Mouse (Mus musculus) cerebellum, postnatal 25 days (tissue): ENCODE results near the gene Eef1akmt1.

Source experiments
- DNase-seq, 2 experiments: peaks; one replicate each; pipeline ENCODE4 v3.0.0; 2021; ENCODE audit warnings: mixed read lengths in 2 of 2

Eef1akmt1 gene

GRCm38 (mm10) chr14:57546131-57546530, 25.3 kb downstream of the Eef1akmt1 start:
- no peak for DNase-seq

DNA sequence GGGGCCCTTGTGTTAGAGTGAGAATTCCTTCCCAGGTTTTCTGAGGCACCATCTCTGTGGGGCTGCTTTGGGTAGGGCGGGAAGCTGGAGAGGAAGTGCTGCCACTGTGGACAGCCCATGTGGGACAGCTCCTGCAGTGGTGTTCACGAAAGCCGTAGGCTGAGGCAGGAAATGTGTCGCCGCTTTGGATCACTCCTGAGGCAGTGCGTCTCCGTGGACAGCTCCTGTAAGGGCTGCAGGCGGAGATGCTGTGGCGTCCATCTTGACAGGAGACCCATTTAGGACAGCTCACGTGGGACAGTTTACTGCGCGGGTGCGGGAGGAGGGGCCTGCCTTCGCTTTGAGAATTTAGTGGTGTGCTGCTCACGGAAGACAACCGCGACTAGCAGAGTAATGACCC, 25.9 kb downstream of the Eef1akmt1 start:
- DNase-seq, result no peak

- no peak for DNase-seq
Measured at GRCm38 (mm10) chr14:57543420-57544039, 27.9 kb downstream of the Eef1akmt1 start.

DNA sequence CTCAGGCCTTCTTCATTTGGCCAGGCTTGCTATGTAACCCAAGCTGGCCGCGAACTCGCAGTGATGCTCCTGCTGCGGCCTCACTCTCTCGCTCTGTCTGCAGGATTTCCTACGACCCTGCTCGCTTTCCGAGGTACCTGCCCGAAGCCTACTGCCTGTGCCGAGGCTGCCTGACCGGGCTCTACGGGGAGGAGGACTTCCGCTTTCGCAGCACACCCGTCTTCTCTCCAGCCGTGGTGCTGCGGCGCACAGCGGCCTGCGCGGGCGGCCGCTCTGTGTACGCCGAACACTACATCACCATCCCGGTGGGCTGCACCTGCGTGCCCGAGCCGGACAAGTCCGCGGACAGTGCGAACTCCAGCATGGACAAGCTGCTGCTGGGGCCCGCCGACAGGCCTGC, 29.2 kb downstream of the Eef1akmt1 start:
- no peak for DNase-seq

DNA sequence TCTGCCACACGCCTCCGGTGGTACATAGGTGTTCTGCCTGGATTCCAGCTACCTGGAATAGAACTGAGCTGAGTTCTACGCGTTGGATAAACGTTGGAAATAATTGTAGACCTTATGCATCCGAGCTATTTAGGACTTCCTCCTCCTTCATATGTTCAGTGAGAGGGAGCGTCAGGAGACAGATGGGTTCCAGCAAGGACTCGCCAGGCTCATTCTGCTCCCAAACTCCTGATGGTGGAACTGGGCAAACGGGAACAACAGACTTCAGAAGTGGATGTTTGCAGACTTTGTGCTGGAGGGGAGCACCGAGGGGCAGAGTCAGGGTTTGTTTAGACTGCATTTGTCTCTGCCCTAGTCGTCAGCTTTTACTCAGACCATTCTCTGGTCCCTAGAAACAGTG, 30.7 kb downstream of the Eef1akmt1 start:
- peak; percentile 47 to 54 for DNase-seq

- no peak for DNase-seq
Measured at GRCm38 (mm10) chr14:57537261-57538015, 34.0 kb downstream of the Eef1akmt1 start.

- no peak for DNase-seq
Measured at GRCm38 (mm10) chr14:57536820-57537219, 34.6 kb downstream of the Eef1akmt1 start.

DNA sequence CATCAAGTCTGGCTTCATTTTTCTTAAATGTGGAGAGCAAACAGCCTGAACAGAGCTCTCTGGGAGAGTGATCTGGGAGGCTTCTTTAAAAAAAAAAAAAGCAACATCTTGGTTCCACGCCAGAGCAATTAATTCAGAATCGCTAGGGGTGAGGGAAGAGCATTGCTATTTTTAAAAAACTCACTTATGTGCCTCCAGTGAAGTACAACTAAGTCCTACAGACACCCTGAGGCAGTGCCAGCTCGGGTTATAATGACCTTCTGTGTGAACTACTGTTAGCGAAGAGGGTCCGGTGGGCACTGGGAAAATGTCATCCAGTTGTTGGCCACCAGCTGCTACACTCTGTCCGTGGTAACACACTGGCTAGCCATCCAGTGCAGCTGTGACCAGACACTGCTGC, 35.8 kb downstream of the Eef1akmt1 start:
- DNase-seq, result no peak

DNA sequence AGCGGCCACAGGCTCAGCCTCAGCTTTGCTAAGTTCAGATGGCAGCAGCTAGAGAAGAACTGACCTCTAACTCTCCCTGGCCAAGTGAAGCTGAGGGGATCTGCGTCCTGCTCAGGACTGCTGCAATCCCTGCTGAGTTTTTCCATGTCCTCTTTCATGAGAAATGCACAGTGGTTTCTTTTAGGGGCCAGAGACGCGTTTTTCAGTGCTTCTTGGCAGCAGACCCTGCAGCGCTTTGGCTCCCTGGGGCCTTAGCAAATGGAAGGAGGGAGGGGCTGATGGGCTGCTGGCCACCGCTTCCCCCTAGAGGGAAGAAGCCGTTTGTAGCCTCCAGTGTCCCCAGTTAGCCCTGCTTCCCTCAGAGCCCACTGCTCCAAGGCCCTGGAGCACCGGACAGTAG, 36.5 kb downstream of the Eef1akmt1 start:
- peak; percentile 61 to 63 for DNase-seq

GRCm38 (mm10) chr14:57534346-57534745, 37.1 kb downstream of the Eef1akmt1 start:
- no peak for DNase-seq

- DNase-seq, result no peak
Measured at GRCm38 (mm10) chr14:57533841-57534240, 37.6 kb downstream of the Eef1akmt1 start.

DNA sequence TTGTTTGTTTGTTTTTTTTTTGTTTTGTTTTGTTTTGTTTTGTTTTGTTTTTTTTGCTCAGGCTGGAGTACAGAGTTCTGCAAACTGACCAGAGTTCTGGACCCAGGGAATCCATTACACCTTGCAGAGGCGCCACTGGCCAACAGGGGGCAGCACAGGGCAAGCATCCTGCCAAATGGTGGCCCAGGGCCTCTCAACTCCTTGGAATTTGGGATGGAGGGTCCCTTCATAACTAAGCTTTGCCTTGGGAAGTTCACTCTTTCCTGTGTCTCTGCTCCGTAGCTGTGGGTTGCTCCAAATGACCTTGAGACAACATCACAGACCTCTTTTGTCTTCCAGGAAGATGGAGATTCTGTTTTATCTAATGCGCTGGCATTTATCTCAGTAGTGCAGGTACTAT, 38.2 kb downstream of the Eef1akmt1 start:
- DNase-seq, result peak; percentile 70 to 82

GRCm38 (mm10) chr14:57532577-57532976, 38.8 kb downstream of the Eef1akmt1 start:
- no peak for DNase-seq

DNA sequence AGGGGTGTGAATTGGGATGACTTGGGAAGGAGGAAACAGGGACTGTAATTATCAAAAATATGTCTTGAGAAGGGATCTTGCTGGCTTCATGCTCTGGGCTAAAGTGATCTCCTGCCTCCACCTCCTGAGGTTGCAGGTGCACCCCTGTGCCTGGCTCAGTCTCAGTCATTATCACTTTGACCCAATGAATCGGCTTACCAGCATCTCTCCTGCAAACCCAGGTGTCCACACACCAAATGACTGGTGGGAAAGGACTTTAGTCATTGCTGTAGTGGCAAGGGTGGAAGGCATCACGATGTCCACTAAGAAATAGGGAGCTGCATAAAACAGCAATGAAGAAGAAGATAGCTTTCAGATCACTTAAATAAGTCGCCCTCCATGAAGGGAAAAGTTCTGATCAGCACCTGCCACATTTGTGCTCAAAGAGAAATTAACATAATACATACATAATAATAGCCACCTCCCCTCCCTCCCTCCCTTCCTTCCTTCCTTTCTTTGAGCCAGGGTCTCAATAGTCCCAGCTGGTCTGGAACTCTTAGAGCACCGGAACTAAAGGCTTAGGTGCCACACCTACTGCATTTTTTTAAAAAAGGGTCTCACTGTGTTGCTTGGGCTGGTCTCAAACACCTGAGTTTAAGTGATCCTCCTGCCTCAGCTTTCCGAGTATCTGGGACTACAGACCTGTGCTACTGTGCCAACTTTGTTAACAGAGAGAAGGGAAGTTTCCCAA, 41.5 kb downstream of the Eef1akmt1 start:
- no peak for DNase-seq

DNA sequence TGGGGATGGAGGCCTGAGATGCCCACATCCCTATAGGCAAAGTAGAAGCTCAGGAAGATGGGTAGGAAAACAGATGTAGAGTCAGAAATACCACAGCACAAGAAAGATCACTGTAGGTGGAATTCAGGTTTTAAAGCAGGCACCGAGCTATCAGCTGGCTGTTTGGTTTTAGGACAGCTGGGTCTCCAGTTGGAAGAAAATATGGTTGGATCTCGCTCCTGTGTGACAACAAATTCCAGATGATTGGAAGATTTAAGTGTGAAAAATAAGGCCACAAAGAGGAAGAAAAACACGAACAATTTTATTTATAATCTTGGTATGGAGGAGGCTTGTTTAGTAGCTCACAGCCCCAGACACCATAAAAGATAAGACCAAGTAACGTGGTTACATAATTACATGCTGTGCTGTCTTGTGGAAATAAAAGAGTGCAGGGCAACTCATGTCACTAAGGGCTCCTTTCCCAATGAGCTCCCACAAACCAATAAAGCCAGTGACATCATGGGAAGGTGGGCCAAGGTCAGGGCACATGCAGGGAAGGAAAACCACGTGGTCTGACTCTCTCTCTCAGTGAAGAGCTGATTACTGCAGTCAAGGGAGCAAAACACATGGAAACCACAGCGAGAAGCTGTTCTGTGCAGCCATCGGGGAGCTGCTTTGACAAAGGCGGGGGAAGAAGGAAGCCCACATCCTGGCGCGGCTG, 42.2 kb downstream of the Eef1akmt1 start:
- DNase-seq, result no peak

- no peak for DNase-seq
Measured at GRCm38 (mm10) chr14:57527598-57527997, 43.8 kb downstream of the Eef1akmt1 start.

DNA sequence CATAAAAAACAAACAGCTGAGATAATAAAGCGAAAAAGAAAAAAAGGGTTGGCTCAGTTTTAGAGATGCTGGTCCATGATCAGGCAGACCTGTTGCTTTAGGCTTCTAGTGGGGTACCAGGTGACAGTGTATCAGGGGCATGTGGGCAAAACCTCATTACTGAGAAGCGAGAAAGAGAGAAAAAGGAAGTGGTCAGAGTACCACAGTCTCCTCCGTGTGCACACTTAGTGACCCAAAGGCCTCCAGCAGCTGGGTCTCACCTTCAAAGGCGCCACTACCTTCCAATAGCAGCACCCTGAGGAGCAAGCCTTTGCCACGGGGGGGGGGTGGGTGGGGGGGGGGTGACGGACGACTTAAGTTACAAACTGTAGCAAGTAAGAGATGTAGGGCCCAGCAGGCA, 44.3 kb downstream of the Eef1akmt1 start:
- DNase-seq, result no peak

DNA sequence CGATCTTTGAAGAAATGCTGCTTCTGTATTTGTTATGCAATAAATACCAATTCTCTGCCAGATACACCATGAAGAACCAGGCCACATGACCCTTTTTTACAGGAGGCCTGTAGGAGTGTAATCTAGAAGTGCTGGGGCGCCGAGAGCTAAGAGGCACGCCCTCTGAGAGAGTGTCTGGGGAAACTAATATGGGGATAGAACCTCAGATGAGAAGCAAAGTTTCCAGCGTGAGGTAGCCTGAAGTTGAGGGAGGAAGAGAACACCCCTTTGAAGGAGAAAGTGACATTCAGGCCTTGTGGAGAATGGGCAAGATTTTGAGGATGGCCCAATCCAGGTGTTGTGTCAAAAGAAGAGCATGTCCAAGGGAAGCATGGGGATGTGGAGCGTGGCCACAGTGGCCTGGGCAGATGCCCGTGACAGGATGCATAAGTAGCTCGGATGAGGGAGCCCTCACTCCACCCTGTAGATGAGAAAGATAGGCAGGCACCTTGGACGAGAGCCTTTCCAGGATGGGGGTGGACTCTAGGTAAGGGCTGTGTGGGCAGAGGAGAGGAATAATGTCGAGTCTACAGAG, 45.3 kb downstream of the Eef1akmt1 start:
- peak; percentile 37 to 42 for DNase-seq

- DNase-seq, result peak; percentile 91 to 94
Measured at GRCm38 (mm10) chr14:57525388-57526049, 45.9 kb downstream of the Eef1akmt1 start.

DNA sequence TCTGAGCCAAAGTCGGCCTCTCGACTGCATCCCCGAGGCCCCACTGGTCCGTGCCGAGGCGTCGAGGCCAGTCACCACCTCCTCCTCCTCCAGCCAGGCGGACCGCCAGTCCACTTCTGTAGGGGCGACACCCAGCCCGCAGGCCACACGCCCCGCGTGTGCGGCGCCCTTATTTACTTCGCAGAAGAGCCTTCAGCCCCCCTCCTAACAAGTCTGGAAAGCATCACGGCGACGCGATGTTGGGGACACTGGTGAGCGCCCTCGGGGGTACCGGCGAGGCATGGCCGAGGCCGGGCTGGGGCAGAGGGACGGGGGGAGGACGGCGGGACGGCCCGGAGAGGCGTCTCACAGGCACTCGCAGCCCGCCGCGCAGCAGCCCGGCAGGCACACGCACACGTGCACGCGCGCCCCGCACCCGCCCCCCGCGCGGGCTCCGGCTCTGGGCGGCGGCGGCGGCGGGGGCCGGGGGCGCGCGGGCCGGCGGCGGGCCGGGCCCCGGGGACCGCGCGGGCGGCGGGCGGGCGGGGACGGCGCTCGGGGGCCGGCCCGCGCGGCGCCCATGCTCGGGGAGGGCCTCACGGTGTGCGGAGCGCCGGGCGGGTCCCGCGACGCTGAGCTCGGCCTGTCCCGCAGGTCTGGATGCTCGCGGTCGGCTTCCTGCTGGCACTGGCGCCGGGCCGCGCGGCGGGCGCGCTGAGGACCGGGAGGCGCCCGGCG, 46.6 kb downstream of the Eef1akmt1 start, which contains the start of gene Il17d:
Gene Il17d (plus strand): TSS at position 107 of the 717 bp plus-strand sequence.
- peak; percentile 73 to 81 for DNase-seq

- DNase-seq, result no peak
Measured at GRCm38 (mm10) chr14:57523762-57524161, 47.6 kb downstream of the Eef1akmt1 start.
